In the genomic region with DNA sequence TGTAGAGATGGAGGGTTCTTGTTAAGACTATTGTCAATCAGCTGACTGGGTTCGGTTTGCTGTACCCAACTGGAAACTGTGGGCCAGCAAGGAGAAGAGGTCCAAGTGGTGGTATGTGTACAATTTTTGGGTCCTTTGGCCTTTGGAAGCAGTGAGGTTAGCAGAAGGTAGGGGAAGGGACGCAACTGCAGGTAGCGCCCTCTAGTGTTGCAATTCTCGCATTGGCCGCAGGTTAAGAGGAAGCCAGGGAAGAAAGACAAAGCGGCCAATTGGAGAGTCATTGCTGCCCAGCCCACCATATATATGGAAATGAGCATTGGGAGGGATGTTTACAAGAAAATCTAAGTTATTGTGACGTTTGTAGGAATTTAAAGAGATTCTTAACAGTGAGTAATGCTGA, we compare ENCODE assay signal across 8 mouse cellular contexts. TPM values are rescaled to one million over a fixed set of nuclear protein-coding genes. Genes with fewer than 3 reads are reported as not detected.
A peak's percentile ranks its signal among the peaks of the same experiment; 100 is the strongest.
DNase-seq lines count a peak whose midpoint lies in the region; ATAC-seq and TF ChIP-seq lines count a peak whose summit lies in the region.

No protein-coding gene starts in this region.

- no peak for ATAC-seq in forebrain, embryonic 14.5 days
- no peak for ATAC-seq in forebrain, embryonic 13.5 days
- ATAC-seq in megakaryocyte-erythroid progenitor cell, adult 5-6 weeks (replicated peaks; ENCODE audit: low FRiP score, low TSS enrichment, poor library complexity, severe bottlenecking): peak; percentile 87

- no peak overlapping the region for H3K27ac ChIP-seq in forebrain, embryonic 14.5 days (ENCODE audit: low read depth, low read length)
- no peak overlapping the region for H3K27ac ChIP-seq in forebrain, embryonic 13.5 days
- H3K27ac ChIP-seq in embryonic fibroblast, embryonic 13.5 days (ENCODE audit: insufficient read depth, low read length): no peak overlapping the region
- no peak overlapping the region for H3K27ac ChIP-seq in thymus, adult 2 months (ENCODE audit: control insufficient read depth, insufficient read depth, low read length)

- peak; percentile 39 for DNase-seq in forebrain, embryonic 14.5 days (ENCODE audit: low spot score)
- peak; percentile 39 for DNase-seq in urinary bladder, postnatal 25 days (ENCODE audit: low spot score)
- no peak for DNase-seq in urinary bladder, postnatal 4 days (ENCODE audit: low spot score in 2 of 2)
- peak; percentile 65 for DNase-seq in kidney, postnatal 14 days
- peak; percentile 63 for DNase-seq in thymus, adult 2 months

- H3K4me1 ChIP-seq in forebrain, embryonic 14.5 days (ENCODE audit: control insufficient read depth, insufficient read depth, low read length): no peaks in the 10 kb centered on the region
- H3K4me1 ChIP-seq in forebrain, embryonic 13.5 days: no peaks in the 10 kb centered on the region
- H3K4me1 ChIP-seq in embryonic fibroblast, embryonic 13.5 days (ENCODE audit: control insufficient read depth, insufficient read depth, low read length): no peaks in the 10 kb centered on the region
- H3K4me1 ChIP-seq in thymus, adult 2 months (replicated peaks; ENCODE audit: control insufficient read depth, insufficient read depth, low read length): peaks cover 6% of the 10 kb centered on the region

- TF ChIP-seq POLR2A in embryonic fibroblast, embryonic 13.5 days (IDR thresholded peaks at IDR 0.05; ENCODE audit: low read depth, low read length): no peak
- no peak for TF ChIP-seq POLR2A in thymus, adult 2 months (IDR thresholded peaks at IDR 0.05; ENCODE audit: control insufficient read depth, extremely low read depth, insufficient read depth, low read length, poor library complexity)

- no peak overlapping the region for H3K4me3 ChIP-seq in forebrain, embryonic 14.5 days (ENCODE audit: low read depth, low read length)
- no peak overlapping the region for H3K4me3 ChIP-seq in forebrain, embryonic 13.5 days
- H3K4me3 ChIP-seq in embryonic fibroblast, embryonic 13.5 days (ENCODE audit: insufficient read depth, low read length): no peak overlapping the region
- H3K4me3 ChIP-seq in thymus, adult 2 months (ENCODE audit: control insufficient read depth, insufficient read depth, low read length): no peak overlapping the region

- no peak overlapping the region for H3K9ac ChIP-seq in forebrain, embryonic 14.5 days (ENCODE audit: low read length)
- H3K9ac ChIP-seq in forebrain, embryonic 13.5 days: no peak overlapping the region

- no peak overlapping the region for H3K4me2 ChIP-seq in forebrain, embryonic 14.5 days (ENCODE audit: low read length)
- no peak overlapping the region for H3K4me2 ChIP-seq in forebrain, embryonic 13.5 days

- H3K27me3 ChIP-seq in forebrain, embryonic 14.5 days (replicated peaks; ENCODE audit: control insufficient read depth, insufficient read depth, low read length): no peaks in the 10 kb centered on the region
- H3K27me3 ChIP-seq in forebrain, embryonic 13.5 days: no peaks in the 10 kb centered on the region
- H3K27me3 ChIP-seq in thymus, adult 2 months (ENCODE audit: control insufficient read depth, insufficient read depth, low read length): no peaks in the 10 kb centered on the region

- H3K9me3 ChIP-seq in forebrain, embryonic 14.5 days (replicated peaks; ENCODE audit: control insufficient read depth, low read length): no peaks in the 10 kb centered on the region
- H3K9me3 ChIP-seq in forebrain, embryonic 13.5 days (replicated peaks): no peaks in the 10 kb centered on the region

- H3K36me3 ChIP-seq in forebrain, embryonic 14.5 days (ENCODE audit: control insufficient read depth, insufficient read depth, low read length): no peaks in the 10 kb centered on the region
- no peaks in the 10 kb centered on the region for H3K36me3 ChIP-seq in forebrain, embryonic 13.5 days (ENCODE audit: poor library complexity, severe bottlenecking)
- H3K36me3 ChIP-seq in thymus, adult 2 months (ENCODE audit: control insufficient read depth, insufficient read depth, low read length): no peaks in the 10 kb centered on the region

- TF ChIP-seq CTCF in embryonic fibroblast, embryonic 13.5 days (IDR thresholded peaks at IDR 0.05; ENCODE audit: borderline replicate concordance, insufficient read depth, low read length): peak; percentile 85; the same call in 1 of the 2 replicates
- peak; percentile 61; the same call in 1 of the 2 replicates for TF ChIP-seq CTCF in thymus, adult 2 months (IDR thresholded peaks at IDR 0.05; ENCODE audit: borderline replicate concordance, control insufficient read depth, extremely low read depth, insufficient read depth, low read length, poor library complexity)

- 11% methylated on average over 7 of the region's 7 CpGs for WGBS in forebrain, embryonic 14.5 days
- WGBS in forebrain, embryonic 13.5 days: 11% methylated on average over 7 of the region's 7 CpGs
- 24% methylated on average over 7 of the region's 7 CpGs for WGBS in thymus, adult 2 months

RNA-seq across cellular contexts. Expression of gene Pak1ip1, which starts 23.2 kb away (rescaled TPM):
- 84.8 and 86.7 TPM in 2 replicates for polyA plus RNA-seq in forebrain, embryonic 14.5 days (2014; fragmentation: Nextera tagmentation; extraction: Ambion mirVana)
- 86.3 and 87.4 TPM in 2 replicates for polyA plus RNA-seq in forebrain, embryonic 13.5 days (2015; fragmentation: Nextera tagmentation; extraction: Ambion mirVana)
- polyA plus RNA-seq in embryonic fibroblast, embryonic 13.5 days (2011; ENCODE audit: insufficient read length, low read depth, missing spikeins): 54.7 and 60.7 TPM in 2 replicates
- total RNA-seq in megakaryocyte-erythroid progenitor cell, adult 5-6 weeks (2014; fragmentation: Nextera tagmentation): 71.9 and 77.4 TPM in 2 replicates
- 139 and 140 TPM in 2 replicates for total RNA-seq in megakaryocyte-erythroid progenitor cell, adult 5-6 weeks (2017)
- polyA plus RNA-seq in thymus, adult 2 months (2012; rRNA removed): 56.6 and 60.2 TPM in 2 replicates

RNA-seq across cellular contexts. Expression of gene Tmem14c, which starts 38.5 kb away (rescaled TPM):
- 132 and 161 TPM in 2 replicates for polyA plus RNA-seq in forebrain, embryonic 14.5 days (2014; fragmentation: Nextera tagmentation; extraction: Ambion mirVana)
- 132 and 144 TPM in 2 replicates for polyA plus RNA-seq in forebrain, embryonic 13.5 days (2015; fragmentation: Nextera tagmentation; extraction: Ambion mirVana)
- polyA plus RNA-seq in embryonic fibroblast, embryonic 13.5 days (2011; ENCODE audit: insufficient read length, low read depth, missing spikeins): 91.8 and 109 TPM in 2 replicates
- 458 and 522 TPM in 2 replicates for total RNA-seq in megakaryocyte-erythroid progenitor cell, adult 5-6 weeks (2014; fragmentation: Nextera tagmentation)
- total RNA-seq in megakaryocyte-erythroid progenitor cell, adult 5-6 weeks (2017): 216 and 226 TPM in 2 replicates
- polyA plus RNA-seq in thymus, adult 2 months (2012; rRNA removed): 126 and 138 TPM in 2 replicates

Comparison
In these comparisons a context has a peak if more than half of its experiments do, and no peak if none do; other contexts are left out.
1. DNase-seq: peak in forebrain, embryonic 14.5 days (single experiment), urinary bladder, postnatal 25 days (single experiment), kidney, postnatal 14 days (single experiment) and thymus, adult 2 months (single experiment); none in urinary bladder, postnatal 4 days (0 of 2).